Mouse (Mus musculus): Measurements from ENCODE around the gene Golm1. TPM values are rescaled to one million over a fixed set of nuclear protein-coding genes. Genes with fewer than 3 reads are reported as not detected.

Golm1 gene
- polyA plus RNA-seq, 1 experiment = 6.6 TPM

GRCm38 (mm10) chr13:59690576-59690975 lies 15.0 kb upstream of the Golm1 start:
- no peaks in the 10 kb centered on the region for H3K36me3 ChIP-seq (ENCODE audit: control insufficient read depth, insufficient read depth, low read length)
- no peak overlapping the region for H3K27ac ChIP-seq (ENCODE audit: insufficient read depth, low read length)
- DNase-seq (ENCODE audit: low read depth in 1 of 2, low spot score in 2 of 2) = no peak
- no peak for TF ChIP-seq POLR2A (IDR thresholded peaks at IDR 0.05; ENCODE audit: low read depth, low read length)
- TF ChIP-seq CTCF (IDR thresholded peaks at IDR 0.05; ENCODE audit: extremely low read depth, insufficient read depth, insufficient read length, insufficient replicate concordance) = no peak
- no peaks in the 10 kb centered on the region for H3K4me1 ChIP-seq (ENCODE audit: control insufficient read depth, insufficient read depth, insufficient read length)
- H3K27me3 ChIP-seq (ENCODE audit: control insufficient read depth, insufficient read depth, low read length) = no peaks in the 10 kb centered on the region
- 83% methylated on average over 7 of the region's 7 CpGs for WGBS
- no peak overlapping the region for H3K4me3 ChIP-seq (ENCODE audit: extremely low read depth, insufficient read depth, insufficient read length)

GRCm38 (mm10) chr13:59689843-59690242 lies 14.2 kb upstream of the Golm1 start:
- TF ChIP-seq CTCF (IDR thresholded peaks at IDR 0.05; ENCODE audit: extremely low read depth, insufficient read depth, insufficient read length, insufficient replicate concordance) (no peak), POLR2A (IDR thresholded peaks at IDR 0.05; ENCODE audit: low read depth, low read length) (no peak)
- H3K36me3 ChIP-seq (ENCODE audit: control insufficient read depth, insufficient read depth, low read length) = no peaks in the 10 kb centered on the region
- no peaks in the 10 kb centered on the region for H3K4me1 ChIP-seq (ENCODE audit: control insufficient read depth, insufficient read depth, insufficient read length)
- H3K27ac ChIP-seq (ENCODE audit: insufficient read depth, low read length) = no peak overlapping the region
- DNase-seq (ENCODE audit: low read depth in 1 of 2, low spot score in 2 of 2) = no peak
- H3K27me3 ChIP-seq (ENCODE audit: control insufficient read depth, insufficient read depth, low read length) = no peaks in the 10 kb centered on the region
- no peak overlapping the region for H3K4me3 ChIP-seq (ENCODE audit: extremely low read depth, insufficient read depth, insufficient read length)
- WGBS = 80% methylated on average over 3 of the region's 3 CpGs

- TF ChIP-seq CTCF (IDR thresholded peaks at IDR 0.05; ENCODE audit: extremely low read depth, insufficient read depth, insufficient read length, insufficient replicate concordance) = no peak
- TF ChIP-seq POLR2A (IDR thresholded peaks at IDR 0.05; ENCODE audit: low read depth, low read length) = no peak
- DNase-seq (ENCODE audit: low read depth in 1 of 2, low spot score in 2 of 2) = no peak
- WGBS = 82% methylated on average over 9 of the region's 9 CpGs
- no peak overlapping the region for H3K4me3 ChIP-seq (ENCODE audit: extremely low read depth, insufficient read depth, insufficient read length)
- H3K27me3 ChIP-seq (ENCODE audit: control insufficient read depth, insufficient read depth, low read length) = no peaks in the 10 kb centered on the region
- no peaks in the 10 kb centered on the region for H3K4me1 ChIP-seq (ENCODE audit: control insufficient read depth, insufficient read depth, insufficient read length)
- no peaks in the 10 kb centered on the region for H3K36me3 ChIP-seq (ENCODE audit: control insufficient read depth, insufficient read depth, low read length)
- H3K27ac ChIP-seq (ENCODE audit: insufficient read depth, low read length) = no peak overlapping the region
These were observed 13.7 kb upstream of the Golm1 start for GRCm38 (mm10) chr13:59689313-59689712.

GRCm38 (mm10) chr13:59688338-59688770 lies 12.7 kb upstream of the Golm1 start:
- H3K36me3 ChIP-seq (ENCODE audit: control insufficient read depth, insufficient read depth, low read length) = no peaks in the 10 kb centered on the region
- no peak overlapping the region for H3K27ac ChIP-seq (ENCODE audit: insufficient read depth, low read length)
- DNase-seq (ENCODE audit: low read depth in 1 of 2, low spot score in 2 of 2) = no peak
- WGBS = 82% methylated on average over 13 of the region's 13 CpGs
- no peaks in the 10 kb centered on the region for H3K4me1 ChIP-seq (ENCODE audit: control insufficient read depth, insufficient read depth, insufficient read length)
- TF ChIP-seq CTCF (IDR thresholded peaks at IDR 0.05; ENCODE audit: extremely low read depth, insufficient read depth, insufficient read length, insufficient replicate concordance) = no peak
- no peak for TF ChIP-seq POLR2A (IDR thresholded peaks at IDR 0.05; ENCODE audit: low read depth, low read length)
- H3K27me3 ChIP-seq (ENCODE audit: control insufficient read depth, insufficient read depth, low read length) = no peaks in the 10 kb centered on the region
- no peak overlapping the region for H3K4me3 ChIP-seq (ENCODE audit: extremely low read depth, insufficient read depth, insufficient read length)

- no peak for TF ChIP-seq POLR2A (IDR thresholded peaks at IDR 0.05; ENCODE audit: low read depth, low read length)
- TF ChIP-seq CTCF (IDR thresholded peaks at IDR 0.05; ENCODE audit: extremely low read depth, insufficient read depth, insufficient read length, insufficient replicate concordance) = no peak
- H3K27ac ChIP-seq (ENCODE audit: insufficient read depth, low read length) = no peak overlapping the region
- no peaks in the 10 kb centered on the region for H3K36me3 ChIP-seq (ENCODE audit: control insufficient read depth, insufficient read depth, low read length)
- no peak for DNase-seq (ENCODE audit: low read depth in 1 of 2, low spot score in 2 of 2)
- whole genome bisulfite sequencing = 83% methylated on average over 3 of the region's 3 CpGs
- no peaks in the 10 kb centered on the region for H3K27me3 ChIP-seq (ENCODE audit: control insufficient read depth, insufficient read depth, low read length)
- no peak overlapping the region for H3K4me3 ChIP-seq (ENCODE audit: extremely low read depth, insufficient read depth, insufficient read length)
- H3K4me1 ChIP-seq (ENCODE audit: control insufficient read depth, insufficient read depth, insufficient read length) = no peaks in the 10 kb centered on the region
These were observed 9.6 kb upstream of the Golm1 start for GRCm38 (mm10) chr13:59685236-59685635.

GRCm38 (mm10) chr13:59682629-59683028 lies 7.0 kb upstream of the Golm1 start:
- no peaks in the 10 kb centered on the region for H3K36me3 ChIP-seq (ENCODE audit: control insufficient read depth, insufficient read depth, low read length)
- TF ChIP-seq POLR2A (IDR thresholded peaks at IDR 0.05; ENCODE audit: low read depth, low read length) = no peak
- TF ChIP-seq CTCF (IDR thresholded peaks at IDR 0.05; ENCODE audit: extremely low read depth, insufficient read depth, insufficient read length, insufficient replicate concordance) = no peak

GRCm38 (mm10) chr13:59679908-59680307 lies 4.3 kb upstream of the Golm1 start:
- Histone ChIP-seq H3K4me3 (ENCODE audit: extremely low read depth, insufficient read depth, insufficient read length) (no peak overlapping the region), H3K36me3 (ENCODE audit: control insufficient read depth, insufficient read depth, low read length) (no peaks in the 10 kb centered on the region), H3K4me1 (ENCODE audit: control insufficient read depth, insufficient read depth, insufficient read length) (no peaks in the 10 kb centered on the region; the same call in 1 of the 2 replicates), H3K27ac (ENCODE audit: insufficient read depth, low read length) (no peak overlapping the region), H3K27me3 (ENCODE audit: control insufficient read depth, insufficient read depth, low read length) (peaks cover 2% of the 10 kb centered on the region; the same call in 1 of the 2 replicates)
- 55% methylated on average over 4 of the region's 4 CpGs for WGBS
- no peak for TF ChIP-seq CTCF (IDR thresholded peaks at IDR 0.05; ENCODE audit: extremely low read depth, insufficient read depth, insufficient read length, insufficient replicate concordance)
- no peak for TF ChIP-seq POLR2A (IDR thresholded peaks at IDR 0.05; ENCODE audit: low read depth, low read length)
- no peak for DNase-seq (ENCODE audit: low read depth in 1 of 2, low spot score in 2 of 2)

More at GRCm38 (mm10) chr13:59682629-59683028, 7.0 kb upstream of the Golm1 start:
- Histone ChIP-seq H3K27ac (ENCODE audit: insufficient read depth, low read length) (no peak overlapping the region), H3K4me3 (ENCODE audit: extremely low read depth, insufficient read depth, insufficient read length) (no peak overlapping the region), H3K4me1 (ENCODE audit: control insufficient read depth, insufficient read depth, insufficient read length) (no peaks in the 10 kb centered on the region), H3K27me3 (ENCODE audit: control insufficient read depth, insufficient read depth, low read length) (no peaks in the 10 kb centered on the region)
- DNase-seq (ENCODE audit: low read depth in 1 of 2, low spot score in 2 of 2) = no peak
- 31% methylated on average over 7 of the region's 7 CpGs for WGBS

Data from spleen, adult 2 months (tissue).